Mouse (Mus musculus): ENCODE measurements at regions not wholly inside any gene's neighbourhood (a gene's known extent, or its start where the extent isn't known, plus 50 kb on each side); places are given as distances from the start of the nearest gene placed in this dataset.

- H3K27me3 ChIP-seq (ENCODE audit: control insufficient read depth, insufficient read depth, low read length) = no peaks in the 10 kb centered on the region
- no peak overlapping the region for H3K4me3 ChIP-seq (ENCODE audit: low read depth, low read length)
- H3K9ac ChIP-seq (replicated peaks; ENCODE audit: low read depth, low read length) = no peak overlapping the region
- no peaks in the 10 kb centered on the region for H3K9me3 ChIP-seq (ENCODE audit: control insufficient read depth, low read length)
- no peaks in the 10 kb centered on the region for H3K4me1 ChIP-seq (ENCODE audit: control insufficient read depth, insufficient read depth, low read length)
- ATAC-seq (ENCODE audit: low read depth) = no peak
- H3K36me3 ChIP-seq (ENCODE audit: control insufficient read depth, insufficient read depth, low read length) = no peaks in the 10 kb centered on the region
- no peak overlapping the region for H3K27ac ChIP-seq (ENCODE audit: low read depth, low read length)
- H3K4me2 ChIP-seq (ENCODE audit: low read depth, low read length) = no peak overlapping the region
- 83% methylated on average over 3 of the region's 3 CpGs for WGBS
These were observed 50.3 kb upstream of the Nmu start for GRCm38 (mm10) chr5:76413886-76414285.

- H3K4me1 ChIP-seq (ENCODE audit: control insufficient read depth, insufficient read depth, low read length) = no peaks in the 10 kb centered on the region
- H3K9me3 ChIP-seq (ENCODE audit: control insufficient read depth, low read length) = no peaks in the 10 kb centered on the region
- no peak overlapping the region for H3K4me3 ChIP-seq (ENCODE audit: low read depth, low read length)
- WGBS = 83% methylated on average over 6 of the region's 6 CpGs
- no peak for ATAC-seq (ENCODE audit: low read depth)
- no peak overlapping the region for H3K4me2 ChIP-seq (ENCODE audit: low read depth, low read length)
- H3K27me3 ChIP-seq (ENCODE audit: control insufficient read depth, insufficient read depth, low read length) = no peaks in the 10 kb centered on the region
- H3K27ac ChIP-seq (ENCODE audit: low read depth, low read length) = no peak overlapping the region
- no peaks in the 10 kb centered on the region for H3K36me3 ChIP-seq (ENCODE audit: control insufficient read depth, insufficient read depth, low read length)
- H3K9ac ChIP-seq (replicated peaks; ENCODE audit: low read depth, low read length) = no peak overlapping the region
These were observed 52.7 kb upstream of the Nmu start for GRCm38 (mm10) chr5:76416256-76416655.

- Histone ChIP-seq H3K4me1 (ENCODE audit: control insufficient read depth, insufficient read depth, low read length) (no peaks in the 10 kb centered on the region), H3K4me2 (ENCODE audit: low read depth, low read length) (no peak overlapping the region), H3K4me3 (ENCODE audit: low read depth, low read length) (no peak overlapping the region), H3K27ac (ENCODE audit: low read depth, low read length) (no peak overlapping the region), H3K9me3 (ENCODE audit: control insufficient read depth, low read length) (no peaks in the 10 kb centered on the region), H3K9ac (replicated peaks; ENCODE audit: low read depth, low read length) (no peak overlapping the region), H3K36me3 (ENCODE audit: control insufficient read depth, insufficient read depth, low read length) (no peaks in the 10 kb centered on the region), H3K27me3 (ENCODE audit: control insufficient read depth, insufficient read depth, low read length) (no peaks in the 10 kb centered on the region)
- WGBS = 84% methylated on average over 4 of the region's 4 CpGs
- no peak for ATAC-seq (ENCODE audit: low read depth)
These were observed 53.5 kb upstream of the Nmu start for GRCm38 (mm10) chr5:76417137-76417536.

DNA sequence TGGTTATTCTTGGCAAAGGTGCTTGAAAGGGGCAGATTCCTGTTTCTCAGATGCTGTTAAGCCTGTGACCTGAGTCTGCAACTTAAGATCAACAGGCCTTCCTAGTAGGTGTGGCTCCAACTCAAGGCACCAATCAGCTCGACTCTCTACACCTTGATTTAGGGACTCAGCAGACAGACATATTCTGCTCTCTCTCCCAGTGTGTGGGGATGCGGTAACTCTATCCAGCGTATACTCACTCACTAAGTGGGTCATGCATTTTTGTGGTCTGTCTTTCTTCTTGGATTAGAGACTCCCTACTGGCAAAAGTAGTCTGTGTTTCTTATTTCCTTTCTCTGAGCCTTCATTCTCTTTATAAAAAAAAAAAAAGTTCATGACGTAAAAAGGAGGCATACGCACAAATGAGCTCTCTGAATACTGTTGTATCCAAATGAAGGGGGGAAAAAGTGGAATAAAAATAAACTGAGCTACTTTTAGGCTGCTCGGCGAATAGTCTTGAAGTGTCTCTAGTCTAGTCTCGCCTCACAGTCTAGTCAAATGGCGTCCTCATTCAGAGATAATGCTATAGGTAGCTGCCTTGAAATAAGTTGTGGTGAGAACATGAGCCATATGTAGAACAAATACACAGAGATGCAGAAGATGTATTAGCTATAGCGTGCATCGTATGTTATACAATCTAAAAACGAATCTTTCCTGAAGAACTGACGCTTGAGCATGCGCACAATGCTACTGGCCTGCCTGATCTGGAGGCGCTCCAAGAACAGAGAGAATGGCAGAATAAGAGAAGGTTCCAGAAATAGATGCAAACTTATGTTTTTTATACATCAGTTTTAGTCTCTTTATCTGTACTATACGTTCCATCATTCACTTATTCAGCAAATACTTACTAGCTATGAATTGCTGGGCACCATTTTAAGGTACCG is 55.6 kb upstream of the Nmu start:
- 89% methylated on average over 17 of the region's 17 CpGs for WGBS
- Histone ChIP-seq H3K4me2 (ENCODE audit: low read depth, low read length) (no peak overlapping the region), H3K9me3 (ENCODE audit: control insufficient read depth, low read length) (no peaks in the 10 kb centered on the region), H3K9ac (replicated peaks; ENCODE audit: low read depth, low read length) (no peak overlapping the region), H3K4me3 (ENCODE audit: low read depth, low read length) (no peak overlapping the region), H3K36me3 (ENCODE audit: control insufficient read depth, insufficient read depth, low read length) (no peaks in the 10 kb centered on the region), H3K27ac (ENCODE audit: low read depth, low read length) (no peak overlapping the region), H3K27me3 (ENCODE audit: control insufficient read depth, insufficient read depth, low read length) (no peaks in the 10 kb centered on the region), H3K4me1 (ENCODE audit: control insufficient read depth, insufficient read depth, low read length) (no peaks in the 10 kb centered on the region)
- ATAC-seq (ENCODE audit: low read depth) = no peak

DNA sequence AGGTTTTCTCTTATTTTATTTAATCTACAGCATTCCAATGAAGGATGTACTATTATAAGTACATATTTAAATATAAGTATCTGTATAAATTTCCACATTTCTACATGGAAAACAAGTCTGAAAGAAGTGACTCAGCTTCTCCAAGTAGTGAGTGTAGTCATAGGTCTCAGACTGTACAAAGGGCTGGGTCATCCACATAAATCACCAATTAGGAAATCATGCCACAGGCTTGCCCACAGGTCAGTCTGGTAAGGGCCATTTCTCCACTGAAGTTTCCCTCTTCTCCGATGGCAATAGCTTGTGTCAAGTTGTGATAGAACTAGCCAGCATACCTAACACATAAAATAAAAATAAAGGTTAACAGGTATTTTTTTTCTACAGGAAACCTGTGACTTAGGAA is 56.3 kb upstream of the Nmu start:
- Histone ChIP-seq H3K4me2 (ENCODE audit: low read depth, low read length) (no peak overlapping the region), H3K9me3 (ENCODE audit: control insufficient read depth, low read length) (no peaks in the 10 kb centered on the region), H3K27me3 (ENCODE audit: control insufficient read depth, insufficient read depth, low read length) (no peaks in the 10 kb centered on the region), H3K36me3 (ENCODE audit: control insufficient read depth, insufficient read depth, low read length) (no peaks in the 10 kb centered on the region), H3K27ac (ENCODE audit: low read depth, low read length) (no peak overlapping the region), H3K9ac (replicated peaks; ENCODE audit: low read depth, low read length) (no peak overlapping the region), H3K4me3 (ENCODE audit: low read depth, low read length) (no peak overlapping the region), H3K4me1 (ENCODE audit: control insufficient read depth, insufficient read depth, low read length) (no peaks in the 10 kb centered on the region)
- 82% methylated on average over 1 of the region's 1 CpGs for WGBS
- no peak for ATAC-seq (ENCODE audit: low read depth)

DNA sequence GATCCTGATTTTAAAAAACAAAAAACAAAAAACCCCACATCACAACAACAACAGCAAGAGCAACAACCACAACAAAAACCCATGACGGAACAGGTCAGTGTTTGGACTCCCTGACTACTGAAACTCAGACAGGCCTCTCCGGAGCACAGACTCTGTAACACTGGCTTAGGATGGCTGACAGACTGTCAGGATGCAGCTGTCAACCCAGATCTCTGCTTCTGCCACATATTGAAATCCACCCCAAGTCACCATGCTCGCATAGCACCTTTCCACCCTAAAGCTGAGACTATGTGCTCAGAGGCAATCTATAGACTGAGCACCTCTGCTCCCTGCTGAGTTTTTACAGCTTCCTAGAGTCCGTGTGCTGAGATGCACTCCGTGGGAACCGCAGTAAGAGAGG is 57.0 kb upstream of the Nmu start:
- 71% methylated on average over 6 of the region's 6 CpGs for WGBS
- ATAC-seq (ENCODE audit: low read depth) = no peak
- no peak overlapping the region for H3K27ac ChIP-seq (ENCODE audit: low read depth, low read length)

DNA sequence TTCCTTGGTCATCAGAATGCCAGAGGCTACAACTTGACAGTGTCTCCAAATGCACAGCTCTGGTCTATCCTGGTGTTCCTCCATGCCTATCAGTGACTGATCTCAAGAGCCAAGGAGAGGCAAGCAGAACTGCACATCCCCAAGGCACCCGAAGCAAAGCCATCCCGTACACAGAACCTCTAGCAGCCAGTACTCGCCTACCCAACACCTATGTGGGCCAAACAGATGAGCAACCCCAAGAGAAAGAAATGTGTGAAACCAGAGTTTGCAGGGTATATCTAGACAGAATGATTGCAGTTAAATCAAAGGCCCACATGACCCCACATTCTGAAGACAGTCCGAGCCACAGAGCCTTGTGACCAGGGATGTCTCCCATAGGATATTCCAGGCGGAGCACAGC is 60.0 kb upstream of the Nmu start:
- no peak overlapping the region for H3K9ac ChIP-seq (replicated peaks; ENCODE audit: low read depth, low read length)
- 92% methylated on average over 5 of the region's 5 CpGs for WGBS
- H3K36me3 ChIP-seq (ENCODE audit: control insufficient read depth, insufficient read depth, low read length) = no peaks in the 10 kb centered on the region
- H3K4me3 ChIP-seq (ENCODE audit: low read depth, low read length) = no peak overlapping the region
- no peaks in the 10 kb centered on the region for H3K27me3 ChIP-seq (ENCODE audit: control insufficient read depth, insufficient read depth, low read length)
- H3K4me1 ChIP-seq (ENCODE audit: control insufficient read depth, insufficient read depth, low read length) = no peaks in the 10 kb centered on the region
- H3K27ac ChIP-seq (ENCODE audit: low read depth, low read length) = no peak overlapping the region
- H3K4me2 ChIP-seq (ENCODE audit: low read depth, low read length) = no peak overlapping the region
- no peaks in the 10 kb centered on the region for H3K9me3 ChIP-seq (ENCODE audit: control insufficient read depth, low read length)
- ATAC-seq (ENCODE audit: low read depth) = no peak

More for the DNA sequence above, 57.0 kb upstream of the Nmu start:
- Histone ChIP-seq H3K36me3 (ENCODE audit: control insufficient read depth, insufficient read depth, low read length) (no peaks in the 10 kb centered on the region), H3K27me3 (ENCODE audit: control insufficient read depth, insufficient read depth, low read length) (no peaks in the 10 kb centered on the region), H3K9me3 (ENCODE audit: control insufficient read depth, low read length) (no peaks in the 10 kb centered on the region), H3K4me2 (ENCODE audit: low read depth, low read length) (no peak overlapping the region), H3K4me3 (ENCODE audit: low read depth, low read length) (no peak overlapping the region), H3K9ac (replicated peaks; ENCODE audit: low read depth, low read length) (no peak overlapping the region), H3K4me1 (ENCODE audit: control insufficient read depth, insufficient read depth, low read length) (no peaks in the 10 kb centered on the region)

DNA sequence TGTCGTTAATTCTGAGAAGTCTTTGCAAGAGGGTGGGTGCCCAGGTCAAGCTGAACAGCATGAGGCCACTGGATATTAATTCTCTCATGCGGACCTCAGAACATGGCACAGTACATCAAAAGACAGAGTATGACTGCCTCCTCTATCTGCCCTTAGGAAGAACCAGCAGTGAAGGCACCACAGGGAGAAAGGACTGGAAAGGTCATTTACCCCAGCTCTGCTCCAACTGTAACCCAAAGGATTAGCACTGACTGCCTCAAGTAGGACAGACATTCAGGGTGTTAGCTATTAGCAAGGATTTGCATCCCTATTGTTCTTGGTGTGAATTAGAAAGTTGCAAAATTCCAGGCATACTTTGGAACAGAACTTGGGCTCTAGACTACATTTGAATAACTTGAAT is 58.2 kb upstream of the Gm7271 start:
- no peak for ATAC-seq (ENCODE audit: low read depth)
- H3K27ac ChIP-seq (ENCODE audit: low read depth, low read length) = no peak overlapping the region
- H3K9ac ChIP-seq (replicated peaks; ENCODE audit: low read depth, low read length) = no peak overlapping the region
- no peaks in the 10 kb centered on the region for H3K36me3 ChIP-seq (ENCODE audit: control insufficient read depth, insufficient read depth, low read length)
- no peak overlapping the region for H3K4me2 ChIP-seq (ENCODE audit: low read depth, low read length)
- H3K4me3 ChIP-seq (ENCODE audit: low read depth, low read length) = no peak overlapping the region
- no peaks in the 10 kb centered on the region for H3K27me3 ChIP-seq (ENCODE audit: control insufficient read depth, insufficient read depth, low read length)
- H3K4me1 ChIP-seq (ENCODE audit: control insufficient read depth, insufficient read depth, low read length) = no peaks in the 10 kb centered on the region
- 90% methylated on average over 2 of the region's 2 CpGs for WGBS
- H3K9me3 ChIP-seq (ENCODE audit: control insufficient read depth, low read length) = no peaks in the 10 kb centered on the region

DNA sequence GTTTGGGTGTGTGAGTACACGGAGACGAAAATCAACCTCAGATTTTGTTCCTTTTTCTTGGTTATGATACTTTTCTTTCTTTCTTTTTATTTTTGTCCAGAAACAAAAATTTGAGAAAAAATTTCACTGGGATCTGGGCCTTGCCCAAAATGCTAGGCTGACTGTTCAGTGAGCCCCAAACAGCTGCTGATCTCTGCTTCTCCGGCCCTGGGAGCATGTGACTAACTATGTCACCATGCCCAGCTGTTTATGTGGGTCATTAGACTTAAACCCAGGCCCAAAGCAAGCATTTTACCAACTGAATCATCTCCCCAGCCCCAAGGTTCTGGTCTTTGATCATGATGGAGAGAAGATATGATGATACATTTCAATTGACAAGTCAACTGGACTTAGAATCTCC is 56.3 kb upstream of the Gm7271 start:
- H3K27me3 ChIP-seq (ENCODE audit: control insufficient read depth, insufficient read depth, low read length) = no peaks in the 10 kb centered on the region
- H3K4me1 ChIP-seq (ENCODE audit: control insufficient read depth, insufficient read depth, low read length) = no peaks in the 10 kb centered on the region
- H3K36me3 ChIP-seq (ENCODE audit: control insufficient read depth, insufficient read depth, low read length) = no peaks in the 10 kb centered on the region
- H3K4me3 ChIP-seq (ENCODE audit: low read depth, low read length) = no peak overlapping the region
- WGBS = 93% methylated on average over 3 of the region's 3 CpGs
- H3K27ac ChIP-seq (ENCODE audit: low read depth, low read length) = no peak overlapping the region
- no peak overlapping the region for H3K4me2 ChIP-seq (ENCODE audit: low read depth, low read length)
- H3K9me3 ChIP-seq (ENCODE audit: control insufficient read depth, low read length) = no peaks in the 10 kb centered on the region
- H3K9ac ChIP-seq (replicated peaks; ENCODE audit: low read depth, low read length) = no peak overlapping the region
- no peak for ATAC-seq (ENCODE audit: low read depth)

Measured in neural tube, embryonic 14.5 days (tissue).